8 mouse cellular contexts compared by ENCODE assay signal in the genomic region with DNA sequence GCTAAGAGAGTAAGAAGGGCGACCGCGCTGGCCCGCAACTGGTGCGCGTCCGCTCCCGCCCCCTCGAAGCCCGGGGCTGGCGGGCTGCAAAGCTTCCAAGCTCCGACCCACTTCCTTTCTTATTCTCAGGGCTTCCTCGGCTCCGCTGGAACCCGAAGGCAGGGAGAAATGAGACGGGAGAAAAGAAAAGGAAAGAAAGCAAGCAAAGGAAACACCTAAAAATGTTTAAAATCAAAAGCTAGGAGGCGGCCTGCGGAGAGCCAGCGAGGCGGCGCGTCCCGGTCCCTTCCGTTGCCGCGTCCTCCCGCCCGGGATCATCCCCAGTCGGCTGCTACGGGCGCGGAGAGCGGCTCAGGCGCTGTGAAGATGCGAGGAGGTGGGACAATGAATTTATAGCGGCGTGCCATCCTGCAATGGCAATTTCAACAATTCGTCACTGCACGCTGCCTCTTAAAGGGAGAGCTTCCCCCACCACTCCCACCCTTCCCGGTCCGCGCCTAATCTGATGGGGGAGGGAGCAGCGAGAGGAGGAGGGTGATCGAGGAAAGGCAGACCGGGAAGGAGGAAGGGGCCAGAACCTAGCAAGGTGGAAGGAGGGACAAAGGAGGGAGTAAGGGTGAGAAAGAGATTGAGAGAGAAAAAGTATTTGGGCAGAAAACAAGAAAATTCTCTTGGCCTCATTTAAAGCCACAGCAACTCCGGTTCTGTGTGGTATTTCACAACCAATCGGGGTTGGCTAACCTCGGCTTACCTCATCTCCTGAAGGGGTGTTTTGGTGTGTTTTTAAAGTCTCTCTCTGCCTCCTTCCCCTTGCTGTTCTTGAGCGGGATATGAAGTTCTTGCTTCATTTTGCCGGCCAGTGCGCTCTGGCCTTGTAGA. TPM values are rescaled to one million over a fixed set of nuclear protein-coding genes. Genes with fewer than 3 reads are reported as not detected.
DNase-seq lines count a peak whose midpoint lies in the region; ATAC-seq and TF ChIP-seq lines count a peak whose summit lies in the region.

No protein-coding gene starts in this region.

- H3K9ac ChIP-seq in embryonic facial prominence, embryonic 13.5 days = peak overlapping the region; percentile 79
- peak overlapping the region; percentile 67 for H3K9ac ChIP-seq in kidney, embryonic 14.5 days (ENCODE audit: low read depth, low read length)
- no peak overlapping the region; the same call in 1 of the 2 replicates for H3K9ac ChIP-seq in liver, embryonic 16.5 days (ENCODE audit: low read depth, low read length)
- peak overlapping the region; percentile 57 for H3K9ac ChIP-seq in neural tube, embryonic 14.5 days (replicated peaks; ENCODE audit: low read depth, low read length)

- peak overlapping the region; percentile 97 for H3K4me2 ChIP-seq in embryonic facial prominence, embryonic 13.5 days
- peak overlapping the region; percentile 96 for H3K4me2 ChIP-seq in kidney, embryonic 14.5 days (replicated peaks; ENCODE audit: low read depth, low read length)
- peak overlapping the region; percentile 59 for H3K4me2 ChIP-seq in liver, embryonic 16.5 days (ENCODE audit: low read depth, low read length)
- peak overlapping the region; percentile 94 for H3K4me2 ChIP-seq in neural tube, embryonic 14.5 days (ENCODE audit: low read depth, low read length)

- H3K27ac ChIP-seq in layer of hippocampus, adult 2 months = peak overlapping the region; percentile 32; the same call in 1 of the 2 replicates
- peak overlapping the region; percentile 68 for H3K27ac ChIP-seq in embryonic facial prominence, embryonic 13.5 days
- peak overlapping the region; percentile 80 for H3K27ac ChIP-seq in heart, embryonic 10.5 days
- peak overlapping the region; percentile 18; the same call in 1 of the 2 replicates for H3K27ac ChIP-seq in kidney, embryonic 14.5 days (ENCODE audit: low read depth, low read length)
- no peak overlapping the region for H3K27ac ChIP-seq in liver, embryonic 16.5 days (ENCODE audit: low read length)
- peak overlapping the region; percentile 46 for H3K27ac ChIP-seq in neural tube, embryonic 14.5 days (ENCODE audit: low read depth, low read length)

- no peaks in the 10 kb centered on the region for H3K9me3 ChIP-seq in embryonic facial prominence, embryonic 13.5 days
- no peaks in the 10 kb centered on the region for H3K9me3 ChIP-seq in heart, embryonic 10.5 days
- H3K9me3 ChIP-seq in kidney, embryonic 14.5 days (ENCODE audit: control insufficient read depth, low read length) = no peaks in the 10 kb centered on the region
- no peaks in the 10 kb centered on the region for H3K9me3 ChIP-seq in liver, embryonic 16.5 days (replicated peaks; ENCODE audit: control insufficient read depth, low read length)
- no peaks in the 10 kb centered on the region for H3K9me3 ChIP-seq in neural tube, embryonic 14.5 days (ENCODE audit: control insufficient read depth, low read length)

- WGBS in embryonic facial prominence, embryonic 13.5 days = under 1% methylated on average over 51 of the region's 51 CpGs
- under 1% methylated on average over 51 of the region's 51 CpGs for WGBS in heart, embryonic 10.5 days
- under 1% methylated on average over 51 of the region's 51 CpGs for WGBS in kidney, embryonic 14.5 days
- under 1% methylated on average over 51 of the region's 51 CpGs for WGBS in liver, embryonic 16.5 days (ENCODE audit: insufficient replicate concordance)
- under 1% methylated on average over 51 of the region's 51 CpGs for WGBS in neural tube, embryonic 14.5 days

- H3K36me3 ChIP-seq in embryonic facial prominence, embryonic 13.5 days = no peaks in the 10 kb centered on the region
- no peaks in the 10 kb centered on the region for H3K36me3 ChIP-seq in heart, embryonic 10.5 days
- H3K36me3 ChIP-seq in kidney, embryonic 14.5 days (ENCODE audit: control insufficient read depth, insufficient read depth, low read length) = no peaks in the 10 kb centered on the region
- no peaks in the 10 kb centered on the region for H3K36me3 ChIP-seq in liver, embryonic 16.5 days (ENCODE audit: control insufficient read depth, insufficient read depth)
- no peaks in the 10 kb centered on the region for H3K36me3 ChIP-seq in neural tube, embryonic 14.5 days (ENCODE audit: control insufficient read depth, insufficient read depth, low read length)

- no peak for TF ChIP-seq CTCF in layer of hippocampus, adult 2 months (conservative IDR thresholded peaks at IDR 0.05)

- peaks cover 36% of the 10 kb centered on the region for H3K4me1 ChIP-seq in embryonic facial prominence, embryonic 13.5 days
- H3K4me1 ChIP-seq in heart, embryonic 10.5 days = peaks cover 15% of the 10 kb centered on the region
- peaks cover 3% of the 10 kb centered on the region; the same call in 1 of the 2 replicates for H3K4me1 ChIP-seq in kidney, embryonic 14.5 days (ENCODE audit: control insufficient read depth, insufficient read depth, low read length)
- H3K4me1 ChIP-seq in liver, embryonic 16.5 days (ENCODE audit: control insufficient read depth, low read depth, low read length) = no peaks in the 10 kb centered on the region; the same call in 1 of the 2 replicates
- H3K4me1 ChIP-seq in neural tube, embryonic 14.5 days (ENCODE audit: control insufficient read depth, insufficient read depth, low read length) = peaks cover 3% of the 10 kb centered on the region; the same call in 1 of the 2 replicates

- peak overlapping the region; percentile 74 for H3K4me3 ChIP-seq in layer of hippocampus, adult 2 months
- H3K4me3 ChIP-seq in embryonic facial prominence, embryonic 13.5 days = peak overlapping the region; percentile 61
- H3K4me3 ChIP-seq in heart, embryonic 10.5 days = peak overlapping the region; percentile 71
- H3K4me3 ChIP-seq in kidney, embryonic 14.5 days (ENCODE audit: low read length) = peak overlapping the region; percentile 65
- H3K4me3 ChIP-seq in liver, embryonic 16.5 days (ENCODE audit: low read depth, low read length) = peak overlapping the region; percentile 52
- peak overlapping the region; percentile 60 for H3K4me3 ChIP-seq in neural tube, embryonic 14.5 days (ENCODE audit: low read depth, low read length)

- DNase-seq in layer of hippocampus, adult 2 months (ENCODE audit: low spot score in 2 of 2) = peak in 1 of 2 experiments; percentile 18
- DNase-seq in layer of hippocampus, adult 8-10 months (ENCODE audit: low spot score in 2 of 2) = no peak
- DNase-seq in heart, embryonic 10.5 days (ENCODE audit: low spot score) = peak; percentile 78
- DNase-seq in urinary bladder, postnatal 36 days (ENCODE audit: low spot score in 2 of 2) = peak; percentile 41 to 50

- peak; percentile 50; the same call in 1 of the 2 replicates for ATAC-seq in embryonic facial prominence, embryonic 13.5 days (ENCODE audit: insufficient number of reproducible peaks, insufficient read depth, low FRiP score, low TSS enrichment, low read depth)
- ATAC-seq in kidney, embryonic 14.5 days (ENCODE audit: low FRiP score, low TSS enrichment) = peak; percentile 71
- peak; percentile 21; the same call in 1 of the 2 replicates for ATAC-seq in liver, embryonic 16.5 days (ENCODE audit: low read depth)
- ATAC-seq in neural tube, embryonic 14.5 days (ENCODE audit: low read depth) = peak; percentile 72

- H3K27me3 ChIP-seq in embryonic facial prominence, embryonic 13.5 days = peaks cover 37% of the 10 kb centered on the region
- peaks cover 23% of the 10 kb centered on the region for H3K27me3 ChIP-seq in heart, embryonic 10.5 days (ENCODE audit: insufficient read depth, poor library complexity, severe bottlenecking)
- H3K27me3 ChIP-seq in kidney, embryonic 14.5 days (ENCODE audit: control insufficient read depth, insufficient read depth, low read length) = 0 out of 2 replicates have a peak, but pooled peaks cover 5% of the 10 kb centered on the region
- peaks cover 37% of the 10 kb centered on the region for H3K27me3 ChIP-seq in liver, embryonic 16.5 days (ENCODE audit: control insufficient read depth, insufficient read depth, low read depth, low read length)
- H3K27me3 ChIP-seq in neural tube, embryonic 14.5 days (ENCODE audit: control insufficient read depth, insufficient read depth, low read length) = peaks cover 4% of the 10 kb centered on the region; the same call in 1 of the 2 replicates

RNA-seq across cellular contexts. Expression of gene Adamts5, which starts 0.7 kb away (rescaled TPM):
- total RNA-seq in layer of hippocampus, adult 2 months (2021) = under 1 TPM; 0.37 to 0.67 TPM
- under 1 TPM; 0.41 to 0.74 (median 0.58) TPM for total RNA-seq in layer of hippocampus, adult 8-10 months (2022)
- 3.7 and 4.1 TPM in 2 replicates for polyA plus RNA-seq in embryonic facial prominence, embryonic 13.5 days (2015; fragmentation: Nextera tagmentation; extraction: Ambion mirVana)
- polyA plus RNA-seq in heart, embryonic 10.5 days (2016; fragmentation: Nextera tagmentation; extraction: Ambion mirVana) = 1.1 and 1.7 TPM in 2 replicates
- 3.4 and 3.6 TPM in 2 replicates for polyA plus RNA-seq in kidney, embryonic 14.5 days (2014; fragmentation: Nextera tagmentation; extraction: Ambion mirVana)
- polyA plus RNA-seq in liver, embryonic 16.5 days (2015; fragmentation: Nextera tagmentation; extraction: Ambion mirVana) = 0.40 and 0.51 TPM in 2 replicates
- 3.2 and 4.9 TPM in 2 replicates for polyA plus RNA-seq in neural tube, embryonic 14.5 days (2014; fragmentation: Nextera tagmentation; extraction: Ambion mirVana)

Comparison
In these comparisons a context has a peak if more than half of its experiments do, and no peak if none do; other contexts are left out.
1. DNase-seq: peak in heart, embryonic 10.5 days (single experiment) and urinary bladder, postnatal 36 days (2 of 2); none in layer of hippocampus, adult 8-10 months (0 of 2).
2. ATAC-seq: peak in every context shown above with its lines; median percentile 72 in neural tube, embryonic 14.5 days; 71 in kidney, embryonic 14.5 days; 50 in embryonic facial prominence, embryonic 13.5 days; 21 in liver, embryonic 16.5 days.
3. Peak in every context shown above with its lines, with median percentiles within 50 percentile points of each other: H3K4me3 ChIP-seq and H3K4me2 ChIP-seq.